Mouse (Mus musculus) spleen, adult 18-20 months (tissue): ENCODE measurements around the gene Afdn.
A peak's percentile ranks its signal among the peaks of the same experiment; 100 is the strongest.

Experiments used
- DNase-seq, 2 experiments: peaks; one replicate each; pipeline ENCODE4 v3.0.0; 2022; ENCODE audit warnings: mixed read lengths in 2 of 2

The Afdn gene

GRCm38 (mm10) chr17:13759853-13760627 is at the start of gene Afdn:
Gene Afdn, plus strand, starts transcription at chr17:13760539.
- DNase-seq = peak; percentile 32 to 51

DNA sequence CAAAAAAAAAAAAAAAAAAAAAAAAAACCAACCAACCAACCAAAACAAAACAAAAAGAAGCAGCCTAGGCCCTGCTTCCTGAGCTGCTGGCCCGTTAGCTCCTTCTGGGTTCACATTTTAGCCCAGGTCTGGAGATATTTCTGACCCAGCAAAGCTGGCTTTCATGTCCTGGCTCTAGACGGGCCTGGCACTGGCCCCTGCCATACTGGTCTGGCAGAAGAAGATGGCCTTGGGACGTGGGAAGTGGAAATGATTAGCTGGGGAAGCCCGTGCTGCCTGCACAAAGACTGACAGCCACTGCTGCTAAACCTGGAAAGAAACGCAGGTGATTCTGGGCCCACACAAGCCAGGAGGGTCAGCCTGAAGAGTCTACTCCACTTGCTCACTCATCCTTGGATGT is 49.2 kb upstream of the Afdn start:
- no peak for DNase-seq

- no peak for DNase-seq
Measured at GRCm38 (mm10) chr17:13712116-13712515, 48.2 kb upstream of the Afdn start.

- DNase-seq = no peak
Measured at GRCm38 (mm10) chr17:13712518-13712917, 47.8 kb upstream of the Afdn start.

DNA sequence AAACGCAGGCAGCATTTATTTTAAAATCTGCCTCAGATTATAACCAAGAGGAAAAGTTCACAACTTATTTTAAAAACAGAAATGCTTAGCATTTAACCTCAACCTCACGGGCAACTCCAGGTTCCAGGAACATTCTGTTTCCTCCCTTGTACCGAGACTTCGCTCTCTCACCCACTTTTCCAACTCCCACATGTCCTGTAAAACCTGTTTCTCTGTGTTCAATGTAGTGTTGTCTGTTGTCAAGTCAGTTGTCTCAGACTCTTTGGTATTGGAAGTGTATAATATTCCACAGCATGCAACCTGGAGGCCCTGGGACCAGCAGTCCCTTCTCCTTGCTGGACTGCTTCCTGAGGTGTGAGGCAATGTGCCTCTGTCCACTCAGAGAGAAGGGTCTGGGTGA is 46.2 kb upstream of the Afdn start:
- DNase-seq = no peak

GRCm38 (mm10) chr17:13714654-13715053 is 45.7 kb upstream of the Afdn start:
- no peak for DNase-seq

DNA sequence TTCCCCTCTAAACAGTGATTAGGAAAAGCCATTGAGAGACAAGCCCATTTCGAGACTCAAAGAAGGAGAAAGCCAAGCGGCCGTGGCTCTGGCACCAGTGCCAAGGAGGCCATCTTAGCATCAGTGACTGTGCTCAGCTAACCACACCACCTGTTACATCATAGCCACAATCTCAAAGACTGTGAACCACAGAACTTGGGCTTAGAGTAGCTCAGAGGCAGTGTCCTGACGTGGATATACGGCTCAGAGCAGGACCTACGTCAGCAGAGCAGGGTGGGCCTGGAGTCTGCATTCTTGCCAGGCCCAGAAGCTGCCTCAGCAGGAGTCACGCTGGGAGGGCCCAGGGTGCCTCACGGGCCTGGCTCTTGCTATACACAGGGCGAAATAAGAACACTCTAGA is 44.8 kb upstream of the Afdn start:
- no peak for DNase-seq

DNA sequence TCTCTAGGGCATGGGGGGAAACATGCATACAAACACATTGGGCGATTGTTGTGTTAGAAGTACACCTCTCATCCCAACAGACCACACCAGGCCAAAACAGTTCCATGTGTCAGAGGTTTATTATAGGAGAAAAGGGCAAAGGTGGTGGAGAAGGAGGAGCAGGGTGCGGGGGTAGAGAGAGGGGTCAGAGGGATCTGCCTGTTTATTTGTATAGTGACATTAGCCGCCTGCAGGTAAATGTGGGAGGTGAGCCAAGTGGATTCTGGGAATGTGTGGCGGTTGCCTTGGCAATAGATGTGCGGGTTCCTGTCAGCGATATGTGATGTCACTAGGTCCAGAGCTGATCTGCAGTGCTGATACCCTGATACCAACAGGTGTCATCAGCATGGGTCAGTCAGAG is 44.0 kb upstream of the Afdn start:
- no peak for DNase-seq

DNA sequence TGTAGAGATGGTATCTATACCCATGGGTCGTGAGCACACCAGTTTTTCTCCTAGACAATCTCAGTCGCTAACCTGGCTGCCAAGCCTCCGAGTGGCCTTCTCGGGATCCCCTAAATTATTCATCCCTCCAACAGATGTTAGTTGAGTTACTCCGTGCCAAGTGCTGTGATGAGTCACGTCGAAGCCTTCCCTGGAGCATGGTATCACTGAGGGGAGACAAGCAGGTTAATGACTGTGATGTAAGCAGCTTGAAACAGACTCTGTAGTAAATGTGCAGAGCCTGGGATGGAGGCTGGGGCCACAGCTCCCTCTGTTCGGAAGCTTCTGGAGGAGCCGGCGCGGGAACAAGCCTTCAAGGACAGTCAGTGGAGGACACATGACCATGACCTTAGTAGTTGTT is 42.9 kb upstream of the Afdn start:
- no peak for DNase-seq

DNA sequence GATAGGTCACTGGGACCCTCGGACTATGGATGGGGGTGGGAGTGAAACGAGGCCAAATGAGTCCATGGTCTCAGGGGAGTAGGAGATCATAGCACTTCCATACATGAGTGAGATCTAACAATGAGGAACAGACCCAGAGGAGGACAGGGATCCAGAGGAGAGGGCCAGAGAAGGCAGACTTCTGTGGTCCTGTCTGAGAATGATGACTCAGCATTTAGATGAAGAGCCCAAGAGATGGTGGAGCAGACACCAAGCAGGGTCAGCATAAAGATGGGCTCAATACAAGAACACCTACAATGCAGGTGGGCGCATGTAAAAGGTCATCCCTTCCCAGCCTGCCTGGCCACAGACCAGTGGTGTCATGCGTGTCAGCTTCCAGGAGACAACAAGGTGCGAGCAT is 40.2 kb upstream of the Afdn start:
- no peak for DNase-seq

DNA sequence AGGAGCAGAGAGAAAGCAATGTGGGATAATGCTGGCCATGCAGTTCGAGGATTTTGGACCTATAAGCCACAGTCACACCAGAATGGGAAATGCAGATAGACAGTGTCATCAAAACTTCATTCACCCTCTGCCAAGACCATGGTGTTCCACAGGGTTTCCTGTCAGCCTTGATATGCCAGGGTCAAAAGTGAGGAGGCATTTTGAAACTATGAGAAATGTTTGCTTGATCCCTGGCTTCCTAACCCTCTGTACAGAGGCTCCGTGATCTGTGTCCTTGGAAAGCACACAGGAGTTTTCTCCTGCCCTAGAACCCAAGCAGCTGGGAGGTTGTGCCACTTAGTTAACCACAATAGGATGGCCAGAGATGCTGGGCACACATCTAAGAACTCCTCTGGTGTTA is 39.0 kb upstream of the Afdn start:
- DNase-seq = no peak

DNA sequence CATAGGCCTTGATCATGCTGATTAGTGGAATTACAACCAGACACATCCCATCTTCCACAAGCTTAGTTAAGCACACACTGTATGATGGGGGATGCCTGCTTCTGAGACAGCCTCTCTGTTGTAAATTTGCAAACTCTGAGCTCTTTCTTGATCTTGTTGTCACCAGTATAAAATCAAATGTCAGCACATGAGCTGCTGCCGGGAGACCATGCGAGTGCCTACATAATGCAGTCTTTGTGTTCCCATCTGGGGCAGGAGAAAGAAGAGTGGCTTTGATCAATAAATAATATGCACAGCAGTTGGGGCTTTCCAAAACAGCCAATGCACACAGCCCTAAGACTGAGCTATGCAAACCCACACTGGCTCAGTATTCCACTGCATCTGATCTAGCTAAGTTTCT is 37.9 kb upstream of the Afdn start:
- DNase-seq = no peak

DNA sequence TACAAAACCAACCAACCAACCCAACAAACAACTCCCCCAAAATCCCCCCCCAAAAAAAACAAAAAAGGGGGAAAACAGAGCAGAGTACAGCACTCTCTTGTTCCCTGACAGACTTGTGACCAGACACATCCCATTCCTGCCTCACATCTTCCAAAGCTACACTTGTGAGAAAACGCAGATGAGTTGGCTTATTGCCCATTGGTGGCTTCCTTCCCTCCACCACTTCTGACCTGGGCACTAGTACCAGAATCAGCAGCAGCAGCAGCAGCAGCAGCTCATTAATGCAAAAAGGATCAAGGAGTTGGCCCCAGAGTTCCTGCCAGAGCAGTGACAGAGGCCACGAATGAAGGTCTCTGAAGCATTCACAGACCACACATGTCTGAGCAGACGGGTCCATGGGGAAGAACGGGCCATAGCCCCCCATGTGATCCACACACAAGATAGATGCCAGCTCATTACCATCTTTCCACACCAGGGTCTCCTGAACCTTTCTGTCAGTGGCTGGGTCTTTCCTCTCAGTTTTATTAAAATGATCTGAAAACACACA is 35.3 kb upstream of the Afdn start:
- DNase-seq = no peak

- no peak for DNase-seq
Measured at GRCm38 (mm10) chr17:13726832-13727355, 33.4 kb upstream of the Afdn start.

DNA sequence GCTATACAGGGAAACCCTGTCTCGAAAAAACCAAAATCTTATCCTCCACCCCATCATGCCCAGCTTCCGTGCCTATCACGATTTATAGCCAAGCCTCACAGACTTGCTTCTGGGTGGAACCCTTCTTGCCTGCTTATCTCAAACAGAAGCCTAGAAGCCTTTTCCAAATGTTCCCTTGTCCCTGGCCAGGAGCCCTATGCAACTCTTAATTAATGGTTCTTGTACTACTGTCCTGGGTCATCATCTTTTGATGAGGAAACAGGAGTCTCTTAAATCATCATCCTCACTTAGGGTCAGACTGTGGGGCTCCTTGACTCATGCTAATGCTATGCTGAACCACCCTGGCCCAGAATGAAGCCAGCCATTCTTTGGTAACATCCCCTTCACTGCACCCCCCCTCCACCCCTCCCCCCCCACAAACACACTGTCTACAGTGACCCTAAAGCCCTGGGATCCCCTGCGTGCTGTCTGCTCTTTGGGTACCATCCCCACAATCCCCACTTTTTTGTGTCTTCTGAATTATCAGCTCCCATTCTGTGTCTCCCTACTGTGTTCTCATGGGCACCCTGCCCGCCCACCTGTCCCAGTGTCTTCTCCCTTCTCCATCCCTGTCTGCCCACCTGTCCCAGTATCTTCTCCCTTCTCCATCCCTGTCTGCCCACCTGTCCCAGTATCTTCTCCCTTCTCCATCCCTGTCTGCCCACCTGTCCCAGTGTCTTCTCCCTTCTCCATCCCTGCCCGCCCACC is 29.2 kb upstream of the Afdn start:
- DNase-seq = no peak

DNA sequence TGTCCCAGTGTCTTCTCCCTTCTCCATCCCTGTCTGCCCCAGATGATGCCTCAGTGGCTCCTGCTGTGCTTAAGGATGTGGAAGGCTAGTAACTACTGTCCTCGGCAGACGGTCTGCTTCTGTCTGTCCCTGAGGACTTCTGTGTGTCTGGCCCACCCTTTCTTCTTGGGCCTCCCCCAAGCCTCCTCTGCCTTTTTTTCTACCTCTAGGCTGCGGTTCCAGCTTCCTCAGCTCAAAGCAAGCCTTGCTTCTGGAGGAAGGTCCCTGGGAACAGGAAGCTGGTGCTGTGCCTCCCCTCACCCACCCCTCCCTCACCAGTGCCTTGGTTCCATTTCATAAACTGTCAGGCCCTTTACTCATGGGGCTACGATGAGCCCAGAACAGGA is 28.6 kb upstream of the Afdn start:
- DNase-seq = no peak

GRCm38 (mm10) chr17:13732685-13733084 is 27.7 kb upstream of the Afdn start:
- no peak for DNase-seq

GRCm38 (mm10) chr17:13733971-13734370 is 26.4 kb upstream of the Afdn start:
- DNase-seq = no peak

- no peak for DNase-seq
Measured at GRCm38 (mm10) chr17:13735057-13735456, 25.3 kb upstream of the Afdn start.

DNA sequence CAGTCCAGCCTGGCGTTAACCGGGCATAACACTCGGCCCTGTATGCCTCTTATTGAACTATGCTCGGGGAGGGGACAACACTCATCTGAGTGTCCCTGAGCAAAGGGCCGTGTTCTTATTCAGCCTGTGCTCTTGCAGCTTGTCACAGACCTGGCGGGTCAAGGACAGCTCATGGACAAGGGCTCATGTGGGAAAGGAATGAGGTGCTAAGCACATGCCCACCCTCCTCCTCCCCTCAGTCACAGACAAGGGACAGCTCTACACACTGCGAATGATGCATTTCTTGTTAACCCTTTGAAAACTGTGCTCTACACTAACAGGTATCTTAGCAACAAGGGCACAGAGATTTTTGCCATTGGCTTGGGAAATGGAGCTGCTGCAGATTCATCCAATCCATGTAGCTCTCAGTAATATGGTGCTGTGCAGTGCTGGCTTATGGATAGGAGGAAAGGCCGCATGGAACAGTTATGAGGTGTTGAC is 24.5 kb upstream of the Afdn start:
- DNase-seq = no peak

DNA sequence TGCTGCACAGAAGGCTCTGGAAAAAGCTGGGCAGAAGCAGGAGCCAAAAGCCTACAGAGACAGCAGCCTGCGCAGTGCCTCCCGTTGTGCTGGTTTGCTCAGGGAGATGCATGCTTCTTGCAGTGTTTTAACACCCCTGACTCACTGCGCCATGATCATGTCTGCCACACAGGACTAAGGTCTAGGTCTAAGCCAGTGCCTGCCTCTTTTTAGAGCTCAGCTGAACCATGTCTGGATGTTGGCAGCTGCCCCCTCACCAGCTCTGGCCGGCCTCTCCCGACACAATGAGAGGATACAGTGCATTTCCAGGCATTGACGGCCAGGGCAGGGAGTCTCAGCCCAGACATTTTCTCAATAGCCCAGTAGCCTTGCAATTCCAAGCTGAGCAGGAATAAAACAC is 23.0 kb upstream of the Afdn start:
- DNase-seq = no peak

DNA sequence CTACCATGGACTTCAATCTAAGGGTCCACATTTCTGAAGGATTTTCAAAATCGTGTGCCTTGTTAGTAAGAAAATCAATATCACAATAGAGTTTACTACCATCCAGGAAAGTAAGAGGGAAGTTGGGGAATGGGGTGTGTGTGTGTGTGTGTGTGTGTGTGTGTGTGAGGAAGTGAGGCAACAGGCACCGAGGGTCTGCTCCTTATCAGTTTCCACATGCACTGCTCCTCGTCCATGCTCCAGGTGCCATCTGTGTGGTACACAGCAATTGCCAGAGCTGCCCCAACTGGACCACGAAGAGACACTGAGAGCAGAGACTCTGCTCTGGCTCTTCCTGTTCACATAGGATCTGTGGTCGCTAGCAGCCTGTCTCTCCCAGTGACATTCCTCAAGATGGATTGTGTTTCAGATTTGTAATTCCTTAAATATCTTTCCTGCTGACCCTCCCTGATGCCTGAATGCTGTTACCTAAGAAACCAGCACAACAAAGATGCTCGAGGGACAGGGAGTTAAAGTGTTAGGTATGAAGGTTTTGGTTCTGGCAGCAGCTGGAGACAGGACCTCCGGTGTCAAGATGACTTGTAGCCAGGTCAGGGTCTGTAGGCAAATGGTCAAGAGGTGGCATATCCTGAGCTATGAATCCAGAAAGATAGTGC is 22.1 kb upstream of the Afdn start:
- DNase-seq = no peak

DNA sequence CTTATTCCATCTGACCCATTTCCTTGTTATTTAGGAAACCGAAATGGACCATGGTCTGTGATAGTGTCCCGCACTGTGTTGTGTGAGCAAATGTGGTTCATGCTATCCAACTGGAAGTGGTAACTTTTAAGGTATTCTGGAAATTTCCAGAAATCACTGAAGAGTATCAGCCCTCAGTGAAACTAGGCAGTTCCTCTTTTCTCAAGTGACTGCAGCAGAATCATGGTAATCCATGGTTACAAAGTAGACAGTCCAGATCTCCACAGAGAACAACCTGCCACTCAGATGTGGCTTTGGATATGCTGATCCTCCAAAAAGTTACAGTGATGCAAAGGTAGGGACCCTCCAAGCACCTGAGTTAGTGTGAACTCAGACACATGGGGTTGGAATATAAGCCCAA is 21.4 kb upstream of the Afdn start:
- DNase-seq = no peak
